Mouse (Mus musculus) T-helper 1 cell (primary cell): Measurements from ENCODE around the gene Gm498.

Experiments used
- in situ Hi-C: fragments of 300-600 bp; cut with MboI, MseI; formaldehyde crosslinking; loops from one replicate; pipeline ENCODE4 v1.15.1; 2025; ENCODE audit warnings: high pct_unique_total_duplicates

Gm498 gene

DNA sequence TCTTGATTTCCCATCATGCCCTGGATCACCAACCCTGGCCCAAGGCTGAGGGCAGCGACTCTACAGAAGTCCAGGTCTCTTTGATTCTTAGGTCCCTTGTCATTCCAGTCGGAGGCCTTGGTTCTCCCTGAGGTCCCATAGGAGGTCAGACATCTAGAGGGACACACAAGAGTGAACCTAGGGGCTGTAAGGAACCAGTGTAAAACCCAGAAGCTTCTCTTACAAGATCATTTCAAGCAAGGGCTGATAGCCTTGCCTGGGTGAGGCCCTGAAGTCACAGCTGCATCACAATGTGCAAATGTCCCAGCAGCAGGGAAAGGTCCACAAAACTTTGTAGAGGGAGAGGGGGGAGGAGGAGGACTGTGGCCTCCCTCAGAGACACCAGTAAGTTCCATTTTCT, at the start of gene Gm498:
Gene Gm498 (plus strand): TSS at position 301 of the 400 bp plus-strand sequence.
- in situ Hi-C loops = no loop called here

- in situ Hi-C loops = no loop called here
Measured at GRCm38 (mm10) chr7:143819201-143819600, 47.4 kb upstream of the Gm498 start.

DNA sequence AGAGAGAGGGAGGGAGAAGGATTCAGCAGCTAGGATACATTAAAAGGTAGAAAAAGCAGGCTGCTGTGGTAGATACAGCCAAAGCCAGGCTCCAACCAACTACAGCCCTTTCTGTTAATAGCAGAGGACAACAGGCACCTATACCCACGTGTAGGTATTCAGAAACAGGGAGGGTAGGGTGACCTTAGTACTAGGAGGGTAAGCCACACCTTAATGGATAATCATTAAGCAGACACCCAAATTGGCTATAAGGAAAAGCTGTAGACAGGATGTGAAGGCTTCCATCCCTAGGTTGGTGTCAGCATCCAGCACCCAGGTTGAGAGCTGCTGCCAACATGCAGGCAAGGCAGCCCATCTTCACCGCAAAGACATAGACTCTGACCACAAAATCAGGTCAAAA, 45.4 kb upstream of the Gm498 start:
- in situ Hi-C loops = no loop called here

- in situ Hi-C loops = no loop called here
Measured at GRCm38 (mm10) chr7:143822375-143823265, 44.0 kb upstream of the Gm498 start, which contains the start of the genes Nadsyn1 and Dhcr7. Nadsyn1 (minus strand) TSS chr7:143822849. Dhcr7 (plus strand) TSS chr7:143823145.

DNA sequence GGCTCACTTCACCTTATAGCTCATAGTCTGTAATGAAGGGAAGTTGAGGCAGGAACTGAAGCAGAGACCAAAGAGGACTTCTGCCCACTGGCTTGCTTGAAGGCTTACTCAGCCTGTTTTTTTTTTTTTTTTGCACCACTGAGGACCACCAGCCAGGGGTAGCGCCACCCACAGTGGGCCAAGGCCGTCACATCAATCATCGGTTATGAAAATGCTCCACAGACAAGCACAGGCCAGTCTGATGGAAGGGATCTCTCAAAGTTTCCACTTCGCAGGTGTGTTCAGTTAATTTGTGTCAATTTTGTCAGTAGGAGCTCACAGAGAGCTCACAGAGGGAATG, 43.4 kb upstream of the Gm498 start:
- in situ Hi-C loops = no loop called here

DNA sequence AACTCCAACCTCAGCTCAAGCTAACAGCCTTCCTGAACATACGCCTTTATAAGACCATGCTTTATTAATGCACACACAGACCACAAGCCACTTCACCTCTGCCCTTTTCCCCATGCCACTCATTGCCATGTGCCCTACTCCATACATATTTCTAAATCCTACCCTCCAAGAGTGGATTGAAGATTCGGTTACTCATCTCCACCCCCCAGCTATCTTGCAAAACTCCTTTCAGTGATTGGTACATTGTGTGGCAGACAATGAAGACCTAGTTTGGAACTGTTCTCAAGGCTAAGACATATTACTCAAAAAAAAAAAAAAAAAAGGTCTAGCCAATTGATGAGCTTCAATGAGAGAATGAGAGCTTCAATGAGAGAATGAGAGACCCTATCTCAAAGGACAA, 39.7 kb upstream of the Gm498 start:
- in situ Hi-C loops = no loop called here

DNA sequence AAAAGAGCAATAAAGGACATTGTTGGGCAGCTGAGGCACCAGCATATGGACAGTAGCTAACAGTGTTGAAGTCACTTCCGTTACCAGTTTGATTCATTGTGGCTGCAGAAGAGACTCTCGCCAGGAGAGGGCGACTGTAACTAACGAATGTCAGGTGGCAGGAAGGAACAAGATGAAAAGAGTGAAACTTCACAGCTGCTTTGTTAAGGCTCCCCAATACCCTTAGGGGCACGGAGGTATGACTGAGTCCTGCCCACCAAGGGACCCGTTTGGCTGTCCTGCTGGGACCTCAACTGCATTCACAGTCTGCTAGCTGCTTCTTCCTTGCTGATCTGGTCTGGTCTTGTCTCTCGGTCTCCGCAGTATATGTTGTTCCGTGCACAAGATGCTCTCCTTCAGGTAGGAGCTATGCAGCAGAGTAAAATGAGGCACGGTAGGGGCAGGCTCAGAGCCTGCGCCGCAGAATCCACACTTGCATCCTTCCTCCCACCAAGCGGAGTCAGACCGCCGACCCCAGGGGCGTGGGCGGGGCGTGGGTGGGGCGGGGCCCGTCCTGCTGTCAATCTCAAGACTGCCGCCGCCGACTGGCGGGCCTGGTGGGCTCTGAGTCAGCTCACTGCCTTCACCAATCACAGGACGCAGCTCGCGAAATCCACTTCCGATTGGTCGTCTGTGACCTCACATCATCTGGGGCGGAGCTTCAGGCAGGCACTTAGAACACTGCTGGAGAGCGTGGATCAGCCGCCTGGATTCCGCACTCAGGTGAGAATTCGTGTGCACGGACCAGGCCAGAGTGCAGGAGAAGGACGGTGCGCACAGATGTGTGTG, 36.9 kb upstream of the Gm498 start:
- in situ Hi-C loops = loop anchor here (5.0 kb wide), 2 partner anchors 78 to 728 kb away; no protein-coding TSS in a partner anchor

DNA sequence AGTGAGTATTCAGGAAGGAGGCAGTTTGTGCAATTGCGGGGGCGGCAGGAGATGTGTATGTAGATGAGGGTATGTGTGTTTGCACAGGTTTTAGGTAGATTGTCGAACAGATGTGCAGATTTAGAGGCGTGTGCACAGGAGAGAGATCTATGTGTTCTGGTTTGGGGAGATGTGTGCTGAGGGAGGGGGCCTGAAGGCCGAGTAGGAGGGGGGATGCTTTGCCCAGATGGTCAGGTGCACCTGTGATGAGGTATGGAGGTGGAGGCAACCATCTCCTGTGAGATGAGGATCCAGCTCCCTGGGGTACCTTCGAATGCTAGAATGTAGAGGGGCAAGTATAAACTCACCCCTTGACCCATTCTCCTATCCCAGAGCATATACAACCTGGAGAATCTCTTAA, 36.2 kb upstream of the Gm498 start:
- in situ Hi-C loops = loop anchor here (5.0 kb wide), 2 partner anchors 77 to 727 kb away; no protein-coding TSS in a partner anchor

DNA sequence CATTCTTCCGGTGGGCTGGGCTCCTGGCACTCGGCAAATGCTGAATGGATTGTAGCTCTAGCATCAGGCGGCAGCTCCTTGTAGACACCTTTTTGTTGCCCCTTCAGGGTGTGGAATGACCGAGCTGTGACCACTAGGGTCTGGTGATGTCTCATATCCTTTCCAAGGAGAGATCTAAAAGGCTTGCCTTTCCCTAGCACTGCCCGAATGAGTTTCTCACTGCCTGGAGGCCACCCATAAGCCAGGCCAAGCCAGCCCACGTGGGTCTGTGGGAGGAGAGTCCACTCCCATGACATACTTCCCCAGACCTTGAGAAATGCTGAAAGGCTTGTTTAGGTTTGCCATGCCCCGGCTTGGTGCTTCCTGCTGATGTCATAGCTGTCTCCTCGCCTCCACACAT, 34.4 kb upstream of the Gm498 start:
- in situ Hi-C loops = loop anchor here (5.0 kb wide), 2 partner anchors 75 to 725 kb away; no protein-coding TSS in a partner anchor

DNA sequence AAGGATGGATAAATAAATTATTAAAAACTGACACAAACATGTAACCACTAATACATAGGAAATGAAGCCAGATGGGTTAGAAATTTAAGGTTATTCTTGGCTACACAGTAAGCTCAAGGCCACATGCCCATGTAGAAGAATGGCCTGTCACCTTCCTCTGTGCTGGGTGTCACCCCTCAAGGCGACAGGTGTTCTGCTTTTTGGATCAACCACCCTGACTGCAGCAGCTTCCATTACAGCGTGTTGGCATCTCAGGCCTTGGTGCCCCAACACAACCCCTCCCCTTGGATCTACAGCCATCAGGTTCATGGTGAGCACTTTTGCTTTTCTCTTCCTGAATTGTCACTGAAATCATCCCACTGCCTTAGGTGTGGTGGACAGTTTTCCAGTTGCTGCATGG, 34.0 kb upstream of the Gm498 start:
- in situ Hi-C loops = loop anchor here (5.0 kb wide), 2 partner anchors 75 to 725 kb away; no protein-coding TSS in a partner anchor

DNA sequence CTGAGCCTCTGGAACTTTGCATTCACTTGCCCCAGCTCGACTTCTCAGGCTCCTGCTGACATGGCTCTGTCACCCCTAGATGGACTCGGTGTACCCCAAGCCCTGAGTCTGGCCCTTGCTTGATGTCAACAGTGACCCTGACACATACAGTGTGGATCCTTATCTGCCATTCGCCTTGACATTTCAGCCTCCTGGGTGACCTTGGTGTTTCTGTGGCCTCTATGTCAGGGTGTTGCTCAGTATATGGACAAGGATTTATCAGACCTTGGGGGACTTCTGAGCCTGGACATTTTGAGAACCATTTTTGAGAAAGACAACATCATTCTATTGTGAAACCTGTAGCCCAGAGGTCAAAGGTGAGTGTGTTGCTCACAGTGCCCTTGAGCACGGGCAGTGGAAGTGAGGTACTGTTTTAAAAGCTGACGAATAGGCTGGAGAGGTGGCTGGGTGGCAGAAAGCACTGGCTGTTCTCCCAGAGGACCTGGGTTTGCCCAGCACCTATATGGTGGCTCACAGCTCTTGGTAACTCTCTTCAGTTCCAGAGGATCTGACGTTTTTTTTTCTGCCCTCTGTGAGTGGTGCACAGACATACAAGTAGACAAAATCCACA, 33.0 kb upstream of the Gm498 start:
- in situ Hi-C loops = loop anchor here (5.0 kb wide), 2 partner anchors 74 to 724 kb away; no protein-coding TSS in a partner anchor

GRCm38 (mm10) chr7:143834316-143834715, 32.3 kb upstream of the Gm498 start:
- in situ Hi-C loops = loop anchor here (5.0 kb wide), 2 partner anchors 73 to 723 kb away; no protein-coding TSS in a partner anchor

- in situ Hi-C loops = loop anchor here (5.0 kb wide), 2 partner anchors 72 to 722 kb away; no protein-coding TSS in a partner anchor
Measured at GRCm38 (mm10) chr7:143834972-143835371, 31.7 kb upstream of the Gm498 start.

GRCm38 (mm10) chr7:143837705-143838358, 28.8 kb upstream of the Gm498 start:
- in situ Hi-C loops = no loop called here

DNA sequence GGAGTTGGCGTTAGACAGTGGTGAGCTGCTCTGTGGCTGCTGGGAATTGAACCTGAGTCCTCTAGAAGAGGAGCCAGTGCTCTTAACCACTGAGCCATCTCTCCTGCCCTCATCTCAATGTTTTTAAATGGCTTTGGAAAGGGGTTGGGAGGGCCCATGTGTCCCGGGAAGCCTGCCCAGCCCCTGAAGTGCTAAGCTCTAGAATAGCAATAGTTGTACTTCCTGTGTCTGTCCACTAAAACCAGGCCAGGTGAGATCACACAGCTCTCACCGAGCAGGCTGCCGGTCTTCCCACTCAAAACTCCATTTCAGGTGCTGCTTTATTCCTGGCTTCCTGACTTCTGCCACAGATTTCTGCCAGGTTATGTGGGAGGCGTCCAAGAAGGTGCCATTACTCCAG, 26.5 kb upstream of the Gm498 start:
- in situ Hi-C loops = no loop called here

- in situ Hi-C loops = no loop called here
Measured at GRCm38 (mm10) chr7:143841301-143841700, 25.3 kb upstream of the Gm498 start.

DNA sequence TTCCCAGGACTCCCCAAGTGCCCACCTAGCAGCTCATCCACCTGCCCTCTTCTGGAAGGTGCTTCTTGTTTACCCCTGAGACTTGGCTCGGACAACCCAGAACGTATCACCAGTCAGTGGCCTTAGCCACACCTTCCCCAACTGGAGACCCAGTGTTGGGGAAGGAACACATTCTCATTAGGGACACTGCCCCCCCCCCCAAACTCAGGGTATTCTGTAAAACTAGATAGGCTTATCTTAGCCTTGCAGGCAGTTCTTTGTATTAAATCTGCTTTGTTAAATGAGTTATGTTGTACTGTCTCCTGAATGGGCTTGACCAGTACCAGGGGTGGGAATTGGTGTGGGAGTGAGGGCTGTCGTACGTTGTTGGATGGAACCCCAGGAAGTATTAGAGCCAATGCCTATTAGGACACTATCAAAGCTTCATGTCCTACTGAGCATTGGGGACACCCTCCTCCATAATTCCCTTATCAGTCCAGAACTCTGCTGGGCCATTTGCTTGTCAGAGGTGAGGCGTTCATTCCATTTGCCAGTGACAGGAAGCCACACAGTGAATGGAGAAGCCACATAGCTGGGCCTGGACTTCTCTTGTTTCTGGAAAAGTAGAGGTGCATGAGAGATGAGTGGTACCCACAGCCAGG, 18.4 kb upstream of the Gm498 start:
- in situ Hi-C loops = no loop called here

DNA sequence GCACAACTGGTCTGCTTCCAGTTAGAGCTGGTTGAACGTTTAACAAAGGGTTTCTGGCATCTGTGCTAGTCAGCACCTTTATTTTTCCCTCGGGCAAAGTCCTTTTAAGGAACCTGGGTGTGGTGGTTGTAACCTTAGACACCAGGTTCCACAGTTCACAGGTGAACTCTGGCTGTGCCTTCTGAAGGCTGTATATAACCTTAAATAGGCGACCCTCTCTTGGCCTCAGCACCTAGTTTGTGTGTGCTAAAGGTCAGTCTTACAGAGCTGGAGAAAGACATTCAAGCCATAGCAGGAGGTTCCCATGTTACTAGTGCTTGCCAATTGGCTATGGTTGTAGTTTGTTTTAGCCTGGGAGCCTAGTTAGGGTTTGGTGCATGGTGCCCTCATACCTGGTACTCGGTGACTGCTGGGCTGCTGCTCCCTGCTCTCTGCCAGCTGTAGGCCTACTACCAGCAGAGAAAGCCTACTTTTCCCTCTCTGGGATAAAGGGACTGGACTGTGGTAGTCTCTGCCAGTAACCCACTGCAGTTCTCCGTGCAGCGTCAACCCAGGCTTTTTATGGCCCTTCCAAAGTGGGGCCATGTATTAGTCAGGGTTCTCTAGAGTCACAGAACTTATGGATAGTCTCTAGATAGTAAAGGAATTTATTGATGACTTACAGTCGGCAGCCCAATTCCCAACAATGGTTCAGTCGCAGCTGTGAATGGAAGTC, 17.7 kb upstream of the Gm498 start:
- in situ Hi-C loops = no loop called here

- in situ Hi-C loops = no loop called here
Measured at GRCm38 (mm10) chr7:143868874-143869273, 2.2 kb downstream of the Gm498 start.

- in situ Hi-C loops = no loop called here
Measured at GRCm38 (mm10) chr7:143883717-143884116, 17.1 kb downstream of the Gm498 start.
